Mouse (Mus musculus) CH12.LX (cell line): ENCODE data around the gene Tmem41b. TPM values are rescaled to one million over a fixed set of nuclear protein-coding genes. Genes with fewer than 3 reads are reported as not detected.

Experiments
- DNase-seq: peaks from one replicate; pipeline ENCODE4 v3.0.0-alpha.2; 2013; ENCODE audit errors: extremely low read depth
- H3K27ac ChIP-seq: 2 replicates; pipeline ENCODE4 v1.5.1; 2012; ENCODE audit warnings: low read depth, mild to moderate bottlenecking, control low read depth, moderate library complexity; ENCODE audit not compliant: insufficient read depth
- H3K27me3 ChIP-seq: replicated peaks from 2 replicates; pipeline ENCODE3; 2012; ENCODE audit warnings: inconsistent platforms
- H3K36me3 ChIP-seq, 2 experiments: replicated peaks in 1 of 2; 2 replicates each; pipeline versions ENCODE3 to v1.6.1; 2012; ENCODE audit warnings: inconsistent platforms in 1 of 2, low read length in 1 of 2, mild to moderate bottlenecking in 1 of 2, mixed read lengths in 1 of 2, moderate library complexity in 1 of 2; ENCODE audit not compliant: control insufficient read depth in 1 of 2, insufficient read depth in 1 of 2
- H3K4me1 ChIP-seq, 2 experiments: 2 replicates each; pipeline ENCODE4 v1.6.1; 2012; ENCODE audit warnings: inconsistent platforms in 1 of 2, moderate library complexity in 1 of 2; ENCODE audit not compliant: insufficient read depth in 2 of 2, control insufficient read depth in 1 of 2
- H3K4me2 ChIP-seq: 2 replicates; pipeline ENCODE4 v1.6.1; 2012; ENCODE audit warnings: low read depth, mild to moderate bottlenecking, control low read depth; ENCODE audit not compliant: poor library complexity, insufficient read depth, severe bottlenecking
- H3K4me3 ChIP-seq, 3 experiments: fragments of 150-350 bp in 1 of 3; sonication (generic) in 1 of 3; replicated peaks in 1 of 3; 2 replicates each; pipeline versions ENCODE3 to v1.5.1; 2011 to 2012; ENCODE audit warnings: low read depth in 2 of 3, low read length in 2 of 3, mild to moderate bottlenecking in 2 of 3, moderate library complexity in 2 of 3, control low read depth in 1 of 3, improper control_type of control experiment in 1 of 3, inconsistent platforms in 1 of 3, mixed read lengths in 1 of 3; ENCODE audit not compliant: poor library complexity in 1 of 3
- H3K79me2 ChIP-seq: replicated peaks from 2 replicates; pipeline ENCODE4 v1.6.1; 2012; ENCODE audit warnings: mild to moderate bottlenecking, moderate library complexity; ENCODE audit not compliant: control insufficient read depth, poor library complexity, insufficient read depth, severe bottlenecking; ENCODE audit errors: extremely low read depth
- H3K9ac ChIP-seq: 2 replicates; pipeline ENCODE4 v1.6.1; 2012; ENCODE audit warnings: low read depth, mild to moderate bottlenecking, control low read depth, moderate library complexity; ENCODE audit not compliant: insufficient read depth
- H3K9me3 ChIP-seq: replicated peaks from 2 replicates; pipeline ENCODE3; 2012; ENCODE audit warnings: low read length, inconsistent platforms, mixed read lengths
- CHD1 ChIP-seq: IDR thresholded peaks from 2 replicates; pipeline ENCODE4 v1.6.1; 2012; ENCODE audit warnings: low read depth, low read length, improper control_type of control experiment, inconsistent platforms
- CHD2 ChIP-seq: IDR thresholded peaks from 2 replicates; pipeline ENCODE4 v1.6.1; 2011; ENCODE audit warnings: low read length, improper control_type of control experiment
- EP300 ChIP-seq: IDR thresholded peaks from 2 replicates; pipeline ENCODE4 v1.6.1; 2011; ENCODE audit warnings: low read length, improper control_type of control experiment
- ETS1 ChIP-seq: conservative IDR thresholded peaks from 2 replicates; pipeline ENCODE4 v1.6.1; 2012; ENCODE audit warnings: low read depth, mild to moderate bottlenecking, inconsistent platforms, low read length, improper control_type of control experiment, moderate library complexity
- IRF4 ChIP-seq: IDR thresholded peaks from 2 replicates; pipeline ENCODE4 v1.6.1; 2014; ENCODE audit warnings: low read depth, mild to moderate bottlenecking, inconsistent platforms, low read length, improper control_type of control experiment
- JUN ChIP-seq: IDR thresholded peaks from 2 replicates; pipeline ENCODE4 v1.6.1; 2011; ENCODE audit warnings: low read depth, mild to moderate bottlenecking, low read length, improper control_type of control experiment, moderate library complexity; ENCODE audit not compliant: insufficient read depth
- KAT2A ChIP-seq: IDR thresholded peaks from 2 replicates; pipeline ENCODE4 v1.6.1; 2012; ENCODE audit warnings: low read length, improper control_type of control experiment, inconsistent platforms; ENCODE audit not compliant: insufficient replicate concordance
- MAFK ChIP-seq: IDR thresholded peaks from 2 replicates; pipeline ENCODE4 v1.6.1; 2011; ENCODE audit warnings: low read length, improper control_type of control experiment; ENCODE audit not compliant: insufficient replicate concordance
- MAX ChIP-seq: IDR thresholded peaks from 2 replicates; pipeline ENCODE4 v1.6.1; 2011; ENCODE audit warnings: low read length, improper control_type of control experiment
- MAZ ChIP-seq: IDR thresholded peaks from 2 replicates; pipeline ENCODE4 v1.6.1; 2012; ENCODE audit warnings: low read depth, mild to moderate bottlenecking, inconsistent platforms, low read length, improper control_type of control experiment, moderate library complexity
- MEF2A ChIP-seq: IDR thresholded peaks from 2 replicates; pipeline ENCODE4 v1.6.1; 2014; ENCODE audit warnings: low read depth, mild to moderate bottlenecking, inconsistent platforms, low read length, improper control_type of control experiment, borderline replicate concordance
- MYC ChIP-seq: IDR thresholded peaks from 2 replicates; pipeline ENCODE4 v1.6.1; 2011; ENCODE audit warnings: low read depth, mild to moderate bottlenecking, improper control_type of control experiment, low read length
- POLR2AphosphoS2 ChIP-seq: IDR thresholded peaks from 2 replicates; pipeline ENCODE4 v1.6.1; 2011; ENCODE audit warnings: low read depth, low read length, improper control_type of control experiment
- RAD21 ChIP-seq: IDR thresholded peaks from 2 replicates; pipeline ENCODE4 v1.6.1; 2011; ENCODE audit warnings: low read depth, mild to moderate bottlenecking, low read length, improper control_type of control experiment, moderate library complexity
- RCOR1 ChIP-seq: conservative IDR thresholded peaks from 2 replicates; pipeline ENCODE4 v1.6.1; 2012; ENCODE audit warnings: low read depth, mild to moderate bottlenecking, inconsistent platforms, low read length, improper control_type of control experiment
- SIN3A ChIP-seq: IDR thresholded peaks from 2 replicates; pipeline ENCODE4 v1.6.1; 2012; ENCODE audit warnings: low read length, improper control_type of control experiment, inconsistent platforms
- SMC3 ChIP-seq: IDR thresholded peaks from 2 replicates; pipeline ENCODE4 v1.6.1; 2011; ENCODE audit warnings: low read depth, low read length, improper control_type of control experiment
- TCF12 ChIP-seq: IDR thresholded peaks from 2 replicates; pipeline ENCODE4 v1.6.1; 2014; ENCODE audit warnings: low read depth, mild to moderate bottlenecking, inconsistent platforms, low read length, improper control_type of control experiment
- UBTF ChIP-seq: IDR thresholded peaks from 2 replicates; pipeline ENCODE4 v1.6.1; 2012; ENCODE audit warnings: low read depth, mild to moderate bottlenecking, inconsistent platforms, low read length, improper control_type of control experiment, moderate library complexity
- ZC3H11A ChIP-seq: IDR thresholded peaks from 2 replicates; pipeline ENCODE4 v1.6.1; 2012; ENCODE audit warnings: low read depth, mild to moderate bottlenecking, inconsistent platforms, low read length, improper control_type of control experiment
- ZMIZ1 ChIP-seq: IDR thresholded peaks from 2 replicates; pipeline ENCODE4 v1.6.1; 2012; ENCODE audit warnings: low read depth, mild to moderate bottlenecking, inconsistent platforms, low read length, improper control_type of control experiment
- dilution Hi-C: fragments of 300-500 bp; cut with MboI; formaldehyde crosslinking; loops from 2 replicates; pipeline ENCODE4 v1.14.3; 2020; ENCODE audit warnings: low sequenced_read_pairs; ENCODE audit not compliant: extremely low pct_unique_long_range_greater_than_20kb, extremely low pct_ligation_motif_present
- in situ Hi-C: fragments of 300-500 bp; cut with MboI; formaldehyde crosslinking; loops from 3 replicates; pipeline ENCODE4 v1.14.3; 2019; ENCODE audit warnings: low sequenced_read_pairs, low pct_ligation_motif_present, low pct_unique_long_range_greater_than_20kb, mixed read lengths
- polyA plus RNA-seq: library from polyadenylated mRNA; unstranded; fragments of >175 nt; gene quantifications from 2 replicates; pipeline ENCODE4 v1.2.1, GENCODE M21; 2012; ENCODE audit warnings: low read depth; ENCODE audit not compliant: insufficient read length
- total RNA-seq, 2 experiments: library from RNA; depleted of rRNA; stranded (reverse); fragments of 300-350 nt in 1 of 2; fragments of >200 nt in 1 of 2; gene quantifications; 2 replicates each; pipeline ENCODE4 v1.2.3; 2012 to 2014

The Tmem41b gene
- total and polyA plus RNA-seq, 3 experiments: 51.1 to 106 (median 56.3) TPM

GRCm38 (mm10) chr7:110011417-110011816 is 24.7 kb upstream of the Tmem41b start:
- no peak overlapping the region for H3K27ac ChIP-seq
- dilution Hi-C loops: no loop called here
- TF ChIP-seq MEF2A (no peak), POLR2AphosphoS2 (no peak), KAT2A (no peak), CHD2 (no peak), CHD1 (no peak)
- TF ChIP-seq, all 38 proteins: peak for 0
- peaks cover 5% of the 10 kb centered on the region for H3K9me3 ChIP-seq
- in situ Hi-C loops: no loop called here
- H3K4me1 ChIP-seq: peaks cover 0 to 6% of the 10 kb centered on the region in 2 experiments; a peak in 2 of 4 replicates
- H3K27me3 ChIP-seq: no peaks in the 10 kb centered on the region
- H3K36me3 ChIP-seq: no peaks in the 10 kb centered on the region
- no peak overlapping the region for H3K4me2 ChIP-seq
- no peak overlapping the region for H3K4me3 ChIP-seq
- DNase-seq: no peak
- H3K79me2 ChIP-seq: no peaks in the 10 kb centered on the region
- H3K9ac ChIP-seq: no peak overlapping the region

DNA sequence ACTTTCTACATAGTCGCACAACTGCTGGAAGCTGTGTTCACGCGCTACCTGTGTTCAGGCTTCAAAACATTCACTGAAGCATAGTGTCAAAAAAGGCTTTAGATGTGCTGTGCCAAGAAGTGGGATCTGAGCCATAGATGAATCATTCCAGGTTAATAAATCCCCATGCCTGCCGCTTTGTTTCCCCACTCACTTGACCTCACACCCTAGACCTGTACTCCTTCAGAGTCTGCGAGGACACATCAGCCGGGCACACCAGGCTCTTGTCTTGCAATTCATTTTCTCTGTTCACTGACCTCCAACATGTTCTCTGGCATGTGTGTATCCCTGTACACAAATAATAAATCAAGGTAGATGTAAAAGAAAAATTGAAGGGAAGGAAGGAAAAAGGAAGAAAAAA is 22.4 kb upstream of the Tmem41b start:
- H3K27ac ChIP-seq: no peak overlapping the region
- H3K4me3 ChIP-seq: no peak overlapping the region
- in situ Hi-C loops (no loop called here), dilution Hi-C loops (no loop called here)
- no peaks in the 10 kb centered on the region for H3K79me2 ChIP-seq
- peaks cover under 1% of the 10 kb centered on the region for H3K9me3 ChIP-seq
- H3K9ac ChIP-seq: no peak overlapping the region
- no peak for DNase-seq
- no peak overlapping the region for H3K4me2 ChIP-seq
- H3K4me1 ChIP-seq: peaks cover 0 to 17% of the 10 kb centered on the region in 2 experiments; a peak in 2 of 4 replicates
- H3K36me3 ChIP-seq: no peaks in the 10 kb centered on the region
- TF ChIP-seq EP300: no peak
- no peak for TF ChIP-seq SMC3
- H3K27me3 ChIP-seq: no peaks in the 10 kb centered on the region

DNA sequence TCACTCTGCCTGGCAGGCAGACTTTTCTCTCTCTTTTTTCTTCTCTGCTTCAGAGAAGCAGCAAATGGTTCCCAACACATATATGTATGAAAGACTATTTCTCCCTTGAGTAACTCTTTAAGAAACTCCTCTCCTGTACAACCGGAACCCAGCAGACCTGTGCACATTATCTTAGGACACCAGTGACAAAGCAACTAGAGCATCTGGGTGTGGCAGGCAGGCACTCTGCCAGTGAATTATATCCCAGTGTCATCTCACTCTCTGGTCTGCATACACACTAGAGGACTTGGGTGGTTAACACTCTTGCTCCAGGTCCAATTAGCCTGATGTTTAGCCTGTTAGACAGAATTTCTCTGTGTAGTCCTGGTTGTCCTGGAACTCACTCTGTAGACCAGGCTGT is 21.8 kb upstream of the Tmem41b start:
- dilution Hi-C loops: no loop called here
- H3K27ac ChIP-seq: no peak overlapping the region

More for the DNA sequence above, 21.8 kb upstream of the Tmem41b start:
- H3K79me2 ChIP-seq: no peaks in the 10 kb centered on the region
- peaks cover 0 to 17% of the 10 kb centered on the region in 2 experiments; a peak in 2 of 4 replicates for H3K4me1 ChIP-seq
- H3K9me3 ChIP-seq: no peaks in the 10 kb centered on the region
- H3K9ac ChIP-seq: no peak overlapping the region
- H3K4me3 ChIP-seq: no peak overlapping the region
- TF ChIP-seq EP300: no peak
- TF ChIP-seq JUN: no peak
- no peak for TF ChIP-seq MYC
- TF ChIP-seq RAD21: no peak
- no peak for TF ChIP-seq ZC3H11A
- TF ChIP-seq SIN3A: no peak
- no peak for TF ChIP-seq MAZ
- no peak for TF ChIP-seq TCF12
- no peak for TF ChIP-seq SMC3
- no peak for TF ChIP-seq IRF4
- TF ChIP-seq POLR2AphosphoS2: no peak
- no peak for TF ChIP-seq ETS1
- no peak for TF ChIP-seq MAFK
- no peak for TF ChIP-seq MAX
- no peak for TF ChIP-seq ZMIZ1
- TF ChIP-seq RCOR1: no peak
- TF ChIP-seq UBTF: no peak
- DNase-seq: no peak
- no peaks in the 10 kb centered on the region for H3K36me3 ChIP-seq
- no peaks in the 10 kb centered on the region for H3K27me3 ChIP-seq
- no peak overlapping the region for H3K4me2 ChIP-seq
- in situ Hi-C loops: no loop called here
